Mouse (Mus musculus): ENCODE measurements around the gene Spin2e.
"Not testable (repeated sequence)": the region's sequence is repeated elsewhere in the genome, so short reads cannot be mapped to it uniquely, and the experiment has no call there.

The Spin2e gene

DNA sequence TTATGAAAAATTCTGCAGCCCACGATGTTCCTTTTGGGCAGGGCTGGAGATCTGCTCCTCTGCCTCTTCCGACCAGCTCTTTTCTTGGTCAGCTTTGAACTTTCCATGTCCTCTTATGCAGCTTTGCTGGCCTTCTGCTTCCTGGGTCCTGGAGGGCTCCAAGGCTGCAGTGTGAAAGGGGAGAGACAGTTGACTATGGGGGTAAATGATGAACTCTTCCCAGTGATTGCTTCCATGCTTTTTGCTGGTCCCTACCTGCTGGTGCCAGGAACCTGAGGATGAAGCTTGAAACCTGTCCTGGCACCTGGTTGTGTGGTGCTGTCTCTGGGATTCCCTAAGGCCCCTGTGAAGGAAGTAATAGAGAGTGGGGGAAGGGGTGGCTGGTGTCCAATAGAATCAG, at the start of gene Spin2e:
Gene Spin2e, minus strand, starts transcription at position 101 of the 400 bp plus-strand sequence.
- DNase-seq (ENCODE audit: low spot score): not testable (repeated sequence)

DNA sequence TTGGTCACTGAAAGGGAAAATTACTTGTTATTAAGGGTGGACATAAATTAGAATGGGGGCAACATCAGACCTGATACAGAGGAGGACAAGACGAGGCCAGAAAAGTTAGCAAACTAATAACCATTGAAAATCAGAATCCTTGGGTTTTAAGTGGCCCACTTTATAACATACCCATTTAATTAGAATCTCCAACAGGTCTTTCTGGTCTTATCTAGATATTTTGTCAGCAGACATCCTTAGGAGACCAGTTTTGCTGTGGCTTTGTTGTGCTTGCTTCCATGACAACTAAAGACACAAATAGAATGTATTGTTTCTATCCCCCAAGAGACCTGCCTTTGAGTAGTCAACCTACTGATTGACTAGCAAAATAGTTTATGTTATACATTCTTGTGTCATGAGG, 44.5 kb downstream of the Spin2e start, which contains the start of gene Gm21883:
Gene Gm21883, minus strand, starts transcription at position 101 of the 400 bp plus-strand sequence.
- DNase-seq (ENCODE audit: low spot score): not testable (repeated sequence)

All from retina, embryonic 14.5 days (tissue).